Mouse (Mus musculus) cerebellum, adult 9-10 months (tissue): ENCODE data around the gene Gphn.

ENCODE experiments used
- DNase-seq: peaks from one replicate; pipeline ENCODE4 v3.0.0; 2022

The Gphn gene

GRCm38 (mm10) chr12:78225707-78226518 is at the start of gene Gphn:
Gene Gphn, plus strand, starts transcription at chr12:78226379.
- peak; percentile 92 for DNase-seq

- DNase-seq: no peak
Measured at GRCm38 (mm10) chr12:78181452-78181851, 44.7 kb upstream of the Gphn start.

- no peak for DNase-seq
Measured at GRCm38 (mm10) chr12:78193942-78194341, 32.2 kb upstream of the Gphn start, which contains the start of gene Gm6657. Gene Gm6657, plus strand, starts transcription at chr12:78194242.

- no peak for DNase-seq
Measured at GRCm38 (mm10) chr12:78195368-78195767, 30.8 kb upstream of the Gphn start.

- no peak for DNase-seq
Measured at GRCm38 (mm10) chr12:78203646-78204045, 22.5 kb upstream of the Gphn start.

- peak; percentile 78 for DNase-seq
Measured at GRCm38 (mm10) chr12:78205915-78206570, 20.1 kb upstream of the Gphn start.

GRCm38 (mm10) chr12:78206571-78206960 is 19.6 kb upstream of the Gphn start:
- DNase-seq: no peak

- no peak for DNase-seq
Measured at GRCm38 (mm10) chr12:78209856-78210255, 16.3 kb upstream of the Gphn start.

- DNase-seq: no peak
Measured at GRCm38 (mm10) chr12:78215490-78215889, 10.7 kb upstream of the Gphn start.

GRCm38 (mm10) chr12:78219191-78219825 is 6.9 kb upstream of the Gphn start:
- DNase-seq: no peak

GRCm38 (mm10) chr12:78226519-78226875 is 318 bp downstream of the Gphn start:
- peak; percentile 90 for DNase-seq

- peak; percentile 67 for DNase-seq
Measured at GRCm38 (mm10) chr12:78227021-78227932, 1.1 kb downstream of the Gphn start.

GRCm38 (mm10) chr12:78228139-78228538 is 2.0 kb downstream of the Gphn start:
- no peak for DNase-seq

- DNase-seq: no peak
Measured at GRCm38 (mm10) chr12:78232560-78232959, 6.4 kb downstream of the Gphn start.

- no peak for DNase-seq
Measured at GRCm38 (mm10) chr12:78248366-78248765, 22.2 kb downstream of the Gphn start.

- peak; percentile 34 for DNase-seq
Measured at GRCm38 (mm10) chr12:78249151-78249550, 23.0 kb downstream of the Gphn start.

GRCm38 (mm10) chr12:78277386-78277785 is 51.2 kb downstream of the Gphn start:
- peak; percentile 46 for DNase-seq

- no peak for DNase-seq
Measured at GRCm38 (mm10) chr12:78290384-78290783, 64.2 kb downstream of the Gphn start.

GRCm38 (mm10) chr12:78298824-78299398 is 72.7 kb downstream of the Gphn start:
- no peak for DNase-seq

- no peak for DNase-seq
Measured at GRCm38 (mm10) chr12:78315106-78315505, 88.9 kb downstream of the Gphn start.

- DNase-seq: no peak
Measured at GRCm38 (mm10) chr12:78327946-78328345, 101.8 kb downstream of the Gphn start.

GRCm38 (mm10) chr12:78332107-78332506 is 105.9 kb downstream of the Gphn start:
- peak; percentile 72 for DNase-seq
